Mouse (Mus musculus): ENCODE measurements at regions not wholly inside any gene's neighbourhood (a gene's known extent, or its start where the extent isn't known, plus 50 kb on each side); places are given as distances from the start of the nearest gene placed in this dataset.
"Not testable (repeated sequence)": the region's sequence is repeated elsewhere in the genome, so short reads cannot be mapped to it uniquely, and the experiment has no call there.

DNA sequence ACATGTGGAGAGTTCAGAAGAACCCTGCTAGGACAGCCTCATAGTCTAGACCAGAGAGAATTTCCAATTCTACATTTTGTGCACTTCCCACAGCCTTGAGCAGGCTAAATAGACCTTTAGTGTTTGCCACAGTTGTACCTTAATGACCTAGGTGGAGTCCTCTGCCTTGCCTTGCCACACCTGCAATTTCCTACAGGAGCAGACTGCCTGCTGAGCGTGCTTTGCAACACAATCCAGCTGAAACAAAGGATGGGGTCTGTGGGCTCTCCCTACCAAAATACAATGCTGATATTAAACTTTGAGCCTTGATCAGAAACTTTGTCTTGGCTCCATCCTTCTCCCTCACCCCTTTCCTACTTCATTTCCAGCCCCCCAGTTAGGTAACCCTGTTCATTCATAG, 326.0 kb upstream of the Snx7 start:
- no peak for DNase-seq

DNA sequence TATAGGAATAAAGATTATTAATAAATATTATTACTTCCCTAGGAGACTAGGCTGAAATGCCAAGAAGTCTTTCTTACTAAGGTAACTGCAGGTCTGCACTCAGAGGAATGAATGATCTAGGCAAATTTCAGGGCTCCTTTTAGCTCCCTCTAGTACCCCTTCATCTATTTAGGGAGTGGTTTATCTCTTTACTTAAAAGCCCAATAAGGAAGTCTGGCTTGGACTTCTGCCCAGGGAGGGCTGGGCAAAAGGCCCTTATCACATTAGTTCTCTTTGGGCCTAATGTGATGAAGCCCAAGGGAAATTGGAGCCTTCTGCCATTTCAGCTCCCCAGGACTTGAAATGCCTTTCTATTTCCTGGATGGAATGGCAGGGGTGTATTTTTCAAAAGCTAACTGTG, 320.6 kb upstream of the Snx7 start:
- DNase-seq, result no peak

DNA sequence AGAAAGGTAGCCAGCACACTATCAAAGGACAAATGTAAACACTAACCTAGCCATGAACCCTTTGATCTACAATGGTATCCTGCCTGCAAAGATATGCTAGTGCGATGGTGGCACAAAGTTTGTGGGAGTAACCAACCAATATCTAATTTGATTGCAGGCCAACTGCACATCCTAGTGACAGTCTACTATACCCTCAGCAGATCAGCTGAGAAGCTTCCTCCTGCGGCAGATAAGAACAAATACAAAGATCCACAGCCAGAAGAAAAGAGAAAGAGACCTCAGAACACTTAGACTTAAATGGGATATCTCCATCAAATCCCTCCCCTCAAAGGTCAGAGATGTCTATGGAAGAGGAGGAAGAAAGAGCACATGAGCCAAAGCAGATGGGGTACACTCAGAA, 308.7 kb upstream of the Snx7 start:
- no peak for DNase-seq

DNA sequence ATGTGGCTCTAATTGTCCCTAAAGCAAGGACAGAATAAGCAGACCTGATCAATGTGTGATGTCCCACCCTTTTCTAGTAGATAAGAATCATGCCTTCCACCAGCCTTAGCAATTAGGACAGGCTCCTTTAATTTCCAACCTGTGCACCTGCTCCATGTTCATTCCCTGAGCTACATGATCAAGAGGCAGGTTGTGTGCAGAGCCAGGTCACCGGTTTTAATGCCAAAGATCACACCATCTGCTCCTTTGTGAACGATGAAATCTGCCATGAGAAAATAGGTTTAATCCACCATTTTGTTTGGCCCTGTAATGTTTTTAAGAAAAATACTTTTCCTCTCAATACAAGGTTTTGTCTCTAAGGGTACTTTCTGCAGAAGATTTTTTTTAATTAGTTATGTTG, 294.2 kb upstream of the Snx7 start:
- no peak for DNase-seq

DNA sequence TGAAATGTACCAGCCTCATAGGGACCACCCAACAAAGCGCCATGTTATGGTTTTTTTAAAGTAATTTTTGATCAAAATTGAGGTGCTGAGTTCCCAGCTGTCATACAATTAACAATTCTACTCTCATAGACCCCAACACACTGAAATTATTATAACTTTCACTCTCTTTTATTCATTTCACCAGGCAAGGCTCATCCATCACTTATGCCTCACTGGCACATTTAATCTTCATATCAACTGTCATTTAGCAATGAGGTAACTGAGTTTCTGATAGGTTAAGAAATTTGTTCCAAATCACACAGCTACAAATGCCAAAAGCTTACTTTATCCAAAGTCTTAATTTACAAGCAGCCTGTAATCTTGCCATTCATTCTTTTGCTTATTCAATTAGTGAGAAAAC, 276.1 kb upstream of the Snx7 start:
- no peak for DNase-seq

DNA sequence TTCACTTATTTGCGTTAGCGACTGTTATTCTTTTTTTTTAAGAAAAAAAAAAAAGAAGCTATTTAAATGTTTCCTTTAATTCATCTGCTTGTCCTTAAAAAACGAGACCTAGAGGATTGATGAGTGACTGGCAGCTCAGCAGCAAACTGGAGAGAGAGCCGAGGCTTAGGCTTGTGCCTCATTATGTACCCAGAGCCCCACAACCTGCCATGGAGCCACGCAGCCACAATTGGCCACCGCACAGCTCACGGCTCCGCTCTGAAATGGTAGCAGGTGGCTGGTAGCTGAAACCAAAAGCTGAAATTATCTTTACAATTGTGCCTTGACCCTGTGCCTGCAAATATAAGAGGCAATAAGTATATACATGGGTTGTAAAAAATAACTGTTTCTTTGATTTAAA, 273.0 kb upstream of the Snx7 start:
- DNase-seq, result peak; percentile 5

DNA sequence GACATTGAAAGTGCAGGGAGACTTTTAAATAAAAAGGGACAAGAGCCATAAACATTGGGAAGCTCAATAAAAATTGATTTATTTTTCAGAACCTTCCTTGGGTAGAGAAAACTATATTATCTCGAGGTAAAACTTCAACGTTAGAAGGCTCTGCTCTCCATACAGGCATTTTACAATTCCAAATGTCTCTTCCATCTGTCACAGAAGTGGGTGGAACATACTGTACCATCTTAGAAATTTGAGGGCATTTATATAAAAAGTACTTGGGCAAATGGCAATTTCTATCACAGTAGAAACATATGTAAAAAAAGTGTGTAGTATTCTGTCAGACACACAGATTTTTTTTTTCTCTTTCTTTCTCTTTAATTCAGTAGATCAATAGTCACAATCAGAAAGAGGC, 271.4 kb upstream of the Snx7 start:
- peak; percentile 9 for DNase-seq

DNA sequence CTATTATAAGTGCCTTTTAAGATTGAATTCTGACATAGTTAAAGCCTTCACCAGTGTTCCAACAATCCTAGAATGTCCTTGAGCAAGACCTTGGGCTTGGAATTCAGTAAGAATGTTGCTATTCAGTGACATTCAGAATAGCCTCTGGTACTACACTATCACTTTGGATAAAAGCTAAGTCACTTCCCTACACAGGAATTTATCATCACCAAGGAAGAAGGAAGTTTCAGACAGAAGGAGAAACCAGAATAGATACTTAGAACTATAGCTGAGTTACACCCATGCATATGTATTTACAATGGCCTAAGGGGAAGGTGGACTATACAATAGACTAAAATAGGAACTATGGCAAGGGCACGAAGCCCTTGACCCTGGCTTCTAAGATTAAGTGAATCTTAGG, 259.6 kb upstream of the Snx7 start:
- not testable (repeated sequence) for DNase-seq

DNA sequence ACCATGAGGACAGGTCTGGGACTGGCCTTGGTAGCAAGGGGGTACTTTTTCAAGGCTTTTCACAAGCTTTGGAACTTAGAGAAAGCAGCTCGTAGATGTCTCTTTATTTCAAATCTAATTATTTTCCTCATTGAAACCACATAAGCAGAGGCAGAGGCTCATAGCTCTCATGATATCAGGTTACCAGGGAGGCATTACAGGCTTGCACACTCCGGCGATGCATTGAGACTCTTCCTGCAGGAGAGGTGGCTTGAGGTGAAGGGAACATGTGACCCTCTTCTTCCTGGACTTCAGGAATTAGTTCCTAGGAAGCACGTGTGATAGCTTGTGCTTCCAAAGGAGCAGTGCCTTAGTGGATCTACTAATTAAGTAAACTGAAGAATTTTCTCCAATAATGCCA, 233.9 kb upstream of the Snx7 start:
- no peak for DNase-seq

DNA sequence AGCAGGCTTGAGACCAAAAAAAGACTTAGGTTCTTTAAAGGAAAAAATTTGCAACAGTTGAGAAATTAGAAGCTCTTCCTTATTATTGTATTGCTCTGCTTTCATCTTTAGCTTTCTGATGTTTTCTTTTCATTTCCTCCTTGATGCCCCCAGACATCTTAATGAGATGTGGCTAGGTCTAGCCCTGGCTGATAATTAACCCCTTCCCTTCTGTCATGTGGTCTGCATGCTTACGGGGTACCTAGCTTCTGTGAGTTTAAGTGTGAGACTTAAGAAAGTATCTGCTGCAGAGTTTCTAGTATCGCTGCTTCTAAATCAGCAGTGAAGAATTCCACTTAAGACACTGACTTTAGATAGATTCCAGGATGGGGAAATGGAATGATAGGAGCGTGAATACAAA, 215.8 kb upstream of the Snx7 start:
- no peak for DNase-seq

DNA sequence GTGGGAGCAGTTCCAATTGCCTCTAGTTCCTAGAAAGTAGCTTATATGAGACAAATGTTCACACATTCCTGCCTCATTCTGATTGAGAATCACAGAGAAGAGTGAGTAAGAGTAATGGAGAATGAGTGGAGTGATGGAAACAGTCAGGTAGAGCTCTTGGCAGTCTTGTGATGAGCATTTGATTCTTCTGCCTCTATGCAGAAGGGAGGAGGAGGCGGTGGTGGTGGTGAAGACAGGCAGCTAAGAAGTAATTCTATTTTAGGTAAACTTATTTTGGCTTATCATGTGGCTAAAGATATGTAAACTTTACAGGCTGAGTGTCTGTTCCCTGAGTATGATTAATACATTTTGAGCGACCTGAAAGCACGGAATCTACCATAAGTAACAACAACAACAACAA, 203.6 kb upstream of the Snx7 start:
- peak; percentile 31 for DNase-seq

DNA sequence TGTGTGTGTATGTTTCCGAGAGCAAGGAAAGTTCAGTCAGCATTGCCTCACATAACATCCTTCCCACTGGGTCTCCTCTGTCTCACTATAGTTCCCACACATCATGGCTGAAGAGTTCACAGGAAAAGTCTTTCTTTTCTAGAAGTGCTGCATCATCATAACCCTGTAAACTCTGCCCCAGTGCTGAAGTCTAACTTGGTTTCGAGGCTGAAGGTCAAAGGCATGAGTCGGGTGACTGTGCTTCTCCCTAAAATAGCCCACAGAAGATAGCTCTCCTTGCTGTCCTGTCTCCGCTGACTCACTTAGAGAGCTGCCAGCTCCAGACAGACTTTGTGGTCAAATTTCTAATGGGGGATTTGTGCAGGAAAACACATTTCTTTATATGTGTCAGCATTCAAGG, 201.4 kb upstream of the Snx7 start:
- no peak for DNase-seq

DNA sequence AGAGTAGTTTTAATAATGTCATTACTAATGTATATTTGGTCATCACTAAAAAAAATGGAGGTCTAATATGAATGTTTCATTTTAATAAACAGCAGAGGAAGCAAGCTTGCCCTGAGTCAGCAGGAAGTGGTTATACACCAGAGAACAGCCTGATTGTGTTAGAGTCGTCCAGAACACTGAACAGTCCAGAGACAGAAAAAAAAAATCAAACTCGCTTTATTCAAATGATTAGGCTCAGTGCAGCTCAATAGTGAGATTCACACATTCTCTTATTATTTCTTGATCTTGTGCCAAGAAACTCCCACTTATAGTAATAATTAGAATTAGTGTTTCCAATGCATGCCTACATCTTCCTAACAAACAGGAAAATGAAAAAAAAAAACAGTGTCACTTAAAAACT, 194.9 kb upstream of the Snx7 start:
- no peak for DNase-seq

DNA sequence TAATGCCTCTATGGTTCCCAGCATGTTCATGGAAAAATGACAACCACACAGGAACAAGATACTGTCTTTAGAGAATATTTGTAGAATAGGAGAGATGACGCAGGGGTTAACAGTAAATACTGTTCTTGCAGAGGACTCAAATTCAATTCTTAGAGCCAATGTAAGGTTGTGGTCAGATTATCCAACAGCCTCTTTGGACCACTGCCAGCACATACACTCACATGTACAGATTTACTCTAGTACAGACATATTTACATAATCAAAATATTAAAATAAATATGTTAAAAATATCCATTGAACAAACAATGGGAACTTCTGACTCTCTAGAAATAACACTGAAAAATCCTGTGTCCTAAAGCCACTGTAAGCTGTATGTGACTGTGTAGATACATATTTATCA, 193.8 kb upstream of the Snx7 start:
- DNase-seq, result no peak

DNA sequence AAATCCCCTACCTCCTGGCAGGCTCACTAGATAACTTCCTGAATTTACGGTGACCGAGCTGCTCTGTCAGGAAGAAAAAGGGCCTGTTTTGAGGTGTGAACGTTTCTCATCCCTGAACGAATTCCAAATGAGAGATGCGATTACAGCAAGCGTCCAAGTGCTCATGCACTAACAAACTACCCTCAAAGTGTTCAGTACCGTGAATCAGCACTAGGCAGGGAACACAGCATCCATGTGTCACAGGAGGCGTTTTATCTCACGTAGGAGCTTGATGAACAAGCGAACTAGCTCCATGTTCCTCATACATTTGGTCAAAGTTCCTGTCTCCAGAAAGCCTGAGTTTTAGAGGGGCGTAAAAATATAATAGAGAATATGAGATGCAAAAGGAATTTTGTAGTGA, 178.3 kb upstream of the Snx7 start:
- peak; percentile 19 for DNase-seq

DNA sequence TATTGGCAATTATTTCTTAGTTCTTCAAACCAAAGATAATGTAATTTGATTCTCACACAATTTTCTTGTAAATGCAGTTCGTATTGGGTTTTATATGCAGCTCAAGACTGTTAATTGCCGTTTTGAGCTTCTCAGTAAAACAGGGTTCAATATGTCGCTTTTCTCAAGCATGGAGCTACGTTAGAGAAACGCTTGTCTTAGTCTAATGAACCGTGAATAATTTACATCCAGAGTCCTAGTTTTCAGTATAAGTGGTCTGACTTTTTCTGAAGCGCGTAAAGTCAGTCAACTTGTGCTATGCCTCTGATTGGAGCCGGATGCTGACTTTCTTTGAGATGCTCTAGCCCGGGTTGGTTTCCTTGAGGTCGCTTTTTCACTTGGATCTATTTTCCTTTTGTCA, 177.8 kb upstream of the Snx7 start:
- no peak for DNase-seq

DNA sequence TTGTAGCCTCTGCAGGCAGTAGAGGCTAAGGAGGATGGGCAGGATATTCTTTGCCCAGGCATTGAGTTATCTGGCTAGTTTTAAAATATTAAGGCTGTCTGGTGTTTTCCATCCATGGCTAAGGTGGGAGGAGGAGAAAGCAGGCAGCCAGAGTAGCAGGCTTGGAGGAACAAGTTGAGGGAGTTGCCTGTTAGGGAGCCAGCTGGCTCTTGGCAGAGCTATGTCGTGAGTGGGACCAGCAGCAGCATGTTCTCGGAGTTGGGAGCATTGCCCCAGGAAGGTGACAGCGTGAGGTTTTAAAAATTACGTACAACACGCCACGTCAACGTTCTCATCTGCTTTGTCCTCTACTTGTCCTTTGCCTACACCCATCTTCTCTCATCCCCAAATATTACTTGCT, 167.8 kb upstream of the Snx7 start:
- DNase-seq, result peak; percentile 50

DNA sequence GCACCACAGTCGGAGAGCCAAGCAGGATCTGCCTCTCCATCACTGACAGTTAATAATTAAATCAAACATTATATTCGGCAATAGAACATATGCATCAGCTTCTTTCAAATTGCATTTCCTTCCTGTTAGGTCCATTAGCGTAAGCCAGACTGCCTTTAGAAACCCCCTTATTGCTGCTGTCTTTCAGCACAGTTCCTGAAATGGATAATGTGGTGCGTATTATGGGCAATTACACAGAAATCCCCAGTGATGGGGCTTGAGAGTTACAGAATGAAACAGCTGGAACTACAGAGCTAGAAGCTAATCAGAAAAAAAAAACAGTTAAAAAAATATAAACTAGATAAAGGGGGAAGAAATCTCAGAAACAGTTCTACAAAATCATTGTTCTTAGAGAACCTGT, 126.7 kb upstream of the Snx7 start:
- DNase-seq, result no peak

DNA sequence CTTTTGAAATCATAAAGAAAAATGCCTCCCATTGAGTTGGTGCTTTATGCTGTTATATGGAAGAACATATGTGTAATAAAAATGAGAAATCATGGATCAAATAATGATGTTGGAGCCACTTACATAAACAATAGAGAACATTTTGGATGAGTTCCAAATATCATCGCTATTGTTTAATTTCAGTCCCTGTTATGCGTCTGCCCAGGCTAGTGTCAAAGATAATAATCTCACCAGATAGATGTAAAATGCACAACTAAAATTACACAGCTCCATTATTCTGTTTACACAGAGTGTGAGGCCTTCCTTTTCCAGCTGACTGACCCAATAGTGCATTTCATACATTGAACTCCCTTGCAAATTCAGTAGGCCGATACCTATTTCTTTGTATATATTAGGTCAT, 125.4 kb upstream of the Snx7 start:
- DNase-seq, result no peak

DNA sequence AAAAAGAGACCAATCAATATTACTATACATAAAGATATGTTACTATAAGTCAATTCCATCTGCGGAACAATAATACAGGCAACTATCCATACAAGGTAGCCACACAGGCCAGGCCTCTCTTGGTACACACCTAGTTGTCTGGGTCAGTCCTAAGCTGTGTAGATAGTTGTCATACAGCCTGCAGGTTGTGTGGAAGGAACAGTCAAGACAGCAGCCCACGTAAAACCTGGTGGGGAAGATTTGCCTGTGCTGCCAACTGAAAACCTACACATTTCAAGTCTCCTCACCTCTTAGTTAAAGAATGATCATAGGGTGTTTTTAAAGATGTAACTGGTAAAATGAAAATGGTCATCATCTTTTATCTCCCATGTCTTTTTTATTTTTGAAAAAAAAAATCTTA, 121.8 kb upstream of the Snx7 start:
- peak; percentile 26 for DNase-seq

DNA sequence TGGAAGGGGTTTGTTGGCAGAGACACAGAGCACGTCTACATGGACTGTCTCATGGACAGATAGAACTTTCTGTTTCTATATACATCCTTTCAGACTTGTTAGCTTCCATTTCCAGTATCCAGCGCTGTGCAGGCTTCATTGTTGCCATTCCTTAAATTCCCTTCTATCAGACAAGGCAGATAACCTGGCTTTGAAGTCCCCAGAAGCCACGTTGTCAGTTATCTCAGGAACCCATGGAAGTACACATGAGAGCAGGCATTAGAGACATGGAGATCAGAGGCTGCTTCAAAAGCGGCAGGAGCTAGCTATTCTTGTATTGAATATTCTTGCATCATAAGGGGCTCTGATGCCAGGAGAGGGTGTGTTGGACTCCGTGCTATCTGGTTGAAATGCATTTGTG, 119.7 kb upstream of the Snx7 start:
- no peak for DNase-seq

DNA sequence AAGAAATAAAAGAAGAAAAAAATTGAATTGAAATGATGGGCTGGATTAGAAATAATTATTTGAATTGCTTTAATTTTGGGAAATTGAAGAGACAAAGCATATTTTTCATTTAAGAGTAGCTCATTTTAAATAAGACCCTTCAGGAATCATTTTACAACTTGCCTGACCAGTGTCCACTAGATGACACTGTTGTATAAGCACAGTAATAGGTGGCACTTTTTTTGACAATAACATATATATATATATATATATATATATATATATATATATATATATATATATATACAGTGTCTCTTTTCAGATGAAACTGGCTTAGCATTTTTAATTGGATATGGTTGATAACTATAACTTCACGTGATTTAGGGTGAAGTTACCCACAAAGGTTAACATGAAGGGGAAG, 106.9 kb upstream of the Snx7 start:
- no peak for DNase-seq

DNA sequence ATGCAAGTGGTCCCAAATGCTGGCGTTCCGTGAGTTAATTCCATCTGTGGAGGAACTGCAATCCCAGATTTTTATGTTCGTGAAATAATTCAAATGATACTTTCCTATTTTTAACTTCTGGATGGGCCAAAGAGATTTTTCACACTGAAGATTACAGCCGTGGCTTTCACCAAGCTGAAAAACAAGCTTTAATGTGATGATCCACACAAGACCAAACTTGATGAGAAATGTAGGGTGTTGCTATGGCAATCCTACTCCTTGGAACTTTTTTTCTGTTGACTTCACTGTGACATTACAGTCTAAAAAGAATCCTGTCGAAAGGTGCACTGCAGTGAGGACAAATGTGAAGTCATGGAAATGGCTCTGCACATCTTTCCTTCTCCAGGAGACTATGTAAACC, 100.1 kb upstream of the Snx7 start:
- no peak for DNase-seq

DNA sequence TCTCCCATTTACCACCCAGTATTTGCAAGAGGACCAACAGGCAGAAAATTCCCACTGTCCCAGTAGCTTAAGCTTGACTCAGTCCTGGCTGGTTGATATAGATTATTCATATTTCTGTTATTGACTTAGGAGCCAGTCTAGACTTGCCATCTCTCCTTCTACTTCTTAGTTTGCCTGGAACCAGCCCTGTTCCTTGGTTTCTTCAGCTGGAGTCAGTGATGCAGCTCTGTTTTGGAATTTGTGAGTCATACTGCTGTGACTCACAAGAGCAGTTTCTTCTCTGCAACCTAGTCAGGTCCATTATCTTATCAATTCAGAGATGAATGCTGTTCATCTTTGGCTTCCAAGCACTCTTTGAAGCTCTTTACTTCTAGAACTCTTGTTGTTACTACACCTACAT, 69.7 kb upstream of the Snx7 start:
- peak; percentile 32 for DNase-seq

DNA sequence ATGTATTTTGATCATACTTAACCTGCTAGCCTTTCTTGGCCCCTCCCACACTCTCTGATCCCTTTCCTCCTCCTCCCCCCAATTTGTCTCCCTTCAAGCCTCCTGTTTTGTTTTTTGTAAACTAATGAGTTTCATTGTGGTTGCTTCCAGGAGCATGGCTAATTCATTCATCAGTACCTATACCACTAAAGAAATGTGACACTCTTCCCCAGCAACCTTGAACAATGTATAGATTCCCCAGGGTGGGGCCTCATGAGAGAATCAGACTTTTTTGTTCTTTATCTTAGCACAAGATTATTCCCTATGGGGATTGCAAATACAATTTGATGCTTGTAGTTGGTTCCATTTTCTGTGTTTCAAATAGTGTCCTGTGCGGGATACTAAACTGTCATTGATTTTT, 58.8 kb upstream of the Snx7 start:
- DNase-seq, result no peak

Data from right cerebral cortex, adult 18-20 months (tissue).